Mouse (Mus musculus): Measurements from ENCODE around the gene Tmem268. TPM values are rescaled to one million over a fixed set of nuclear protein-coding genes. Genes with fewer than 3 reads are reported as not detected.

Tmem268 gene
- polyA plus RNA-seq (2012; rRNA removed): 3.9 and 4.0 TPM in 2 replicates

DNA sequence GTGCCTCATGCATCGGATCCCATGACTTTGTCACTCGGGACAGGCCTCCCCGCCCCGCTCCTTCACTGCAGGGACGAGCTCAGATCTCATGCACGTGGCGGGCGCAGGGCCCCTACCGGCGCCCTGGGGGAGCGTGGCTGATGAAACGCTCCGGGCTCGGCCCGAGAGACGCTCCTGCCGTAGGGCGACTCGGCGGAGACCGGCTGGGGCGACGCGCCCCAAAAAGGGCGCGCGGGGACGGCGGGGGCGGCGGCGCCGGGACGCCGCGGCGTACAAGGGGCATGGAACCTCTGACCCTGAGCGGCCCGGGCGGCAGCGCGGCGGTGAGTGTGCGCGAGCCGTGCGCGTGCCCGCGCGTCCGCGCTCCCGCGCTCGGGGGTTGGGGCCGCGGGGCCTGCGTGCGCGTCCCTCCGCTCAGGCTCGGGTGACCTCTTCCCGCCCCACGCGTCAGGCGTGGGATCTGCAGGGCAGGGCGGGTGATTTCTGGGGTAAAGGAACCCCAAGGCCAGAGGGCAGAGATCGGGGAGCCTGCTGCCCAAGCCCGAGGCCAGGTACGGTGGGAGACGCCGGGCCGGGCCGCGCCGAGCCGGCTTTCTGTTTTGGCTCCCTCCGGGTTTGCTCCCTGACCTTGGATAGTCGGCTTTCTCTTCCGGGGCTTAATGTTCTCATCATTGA, at the start of gene Tmem268:
Gene Tmem268, plus strand, starts transcription at position 375 of the 675 bp plus-strand sequence.

DNA sequence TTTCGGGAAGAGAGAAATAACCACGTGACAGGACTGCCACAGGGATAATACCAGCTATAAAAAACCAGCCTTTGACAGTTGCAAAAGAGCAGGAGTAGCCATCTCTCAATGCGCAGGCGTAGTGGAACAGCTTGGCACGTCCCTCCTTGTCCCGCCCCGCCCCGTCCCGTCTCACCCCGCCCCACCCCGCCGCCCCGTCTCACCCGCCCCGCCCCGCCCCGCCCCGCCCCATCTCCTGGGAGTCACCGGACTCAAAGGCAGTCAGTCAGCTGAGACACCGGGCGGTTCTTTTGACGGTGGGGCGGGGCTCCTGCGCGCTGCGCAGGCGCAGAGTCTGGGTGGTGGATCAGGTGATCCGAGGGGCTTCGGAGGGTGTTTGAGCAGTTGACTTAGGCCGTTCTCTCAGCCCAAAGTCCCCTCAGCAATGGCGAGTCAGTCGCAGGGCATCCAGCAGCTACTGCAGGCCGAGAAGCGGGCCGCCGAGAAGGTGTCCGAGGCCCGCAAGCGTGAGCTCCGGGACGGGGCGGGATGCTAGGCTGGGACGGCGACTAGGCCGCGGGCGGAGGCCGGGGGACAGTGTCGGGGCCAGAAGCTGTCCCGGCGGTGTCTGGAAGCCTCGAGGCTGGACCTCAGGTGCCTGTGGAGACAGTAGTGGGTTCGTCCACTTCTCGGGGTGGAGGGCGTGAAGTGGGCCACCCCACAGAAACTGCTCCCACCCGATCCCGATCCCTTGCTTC, 13.9 kb upstream of the Tmem268 start, which contains the start of gene Atp6v1g1:
Gene Atp6v1g1, plus strand, starts transcription at position 279 of the 737 bp plus-strand sequence.

DNA sequence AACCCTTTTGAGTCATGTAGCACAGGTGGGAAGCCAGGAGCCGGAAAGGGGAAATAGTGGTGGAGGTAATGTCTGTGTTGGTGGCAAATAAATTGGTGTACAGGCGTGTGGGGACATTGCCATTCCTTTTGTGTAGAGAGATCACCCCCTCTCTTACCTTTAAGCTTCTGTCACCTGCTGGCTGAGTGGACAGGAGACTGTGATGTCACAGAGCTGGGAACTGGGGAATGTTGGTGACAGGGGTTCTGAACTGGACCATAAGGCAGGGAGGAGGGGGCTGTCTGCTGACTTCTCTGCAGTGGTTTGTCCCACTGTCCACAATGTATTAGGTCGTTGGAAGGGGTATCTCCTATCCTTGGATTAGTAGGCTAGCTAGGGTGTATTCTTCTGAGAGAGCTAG, 46.4 kb downstream of the Tmem268 start, which contains the start of gene Gm11213:
Gene Gm11213, minus strand, starts transcription at position 317 of the 400 bp plus-strand sequence.

DNA sequence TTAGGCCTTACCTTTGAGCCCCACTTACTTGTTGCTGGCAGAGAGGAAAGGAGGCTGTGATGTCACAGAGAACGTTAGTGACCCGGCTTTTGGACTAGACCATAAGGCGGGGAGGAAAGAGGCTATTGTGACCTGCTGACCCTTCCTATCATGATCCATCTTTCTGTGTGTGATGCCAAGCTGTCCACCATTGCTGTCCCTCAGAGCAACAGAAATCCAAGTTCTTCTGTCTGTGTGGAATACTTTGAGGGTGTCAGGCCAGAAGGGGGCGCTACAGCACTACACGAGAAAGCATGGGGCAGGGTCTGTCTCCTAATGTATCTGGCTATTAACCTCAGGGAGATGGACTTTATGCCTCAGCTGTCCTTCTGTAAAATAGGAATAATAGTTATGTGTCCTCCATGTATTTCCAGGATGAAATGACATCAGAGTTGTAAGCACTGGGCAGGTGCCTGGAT, 63.8 kb downstream of the Tmem268 start, which contains the start of gene Tex48:
Gene Tex48, minus strand, starts transcription at position 51 of the 458 bp plus-strand sequence.

Other genes starting within 250 kb of the Tmem268 start
- gene Orm1, start 214.2 kb upstream of the Tmem268 start, polyA plus RNA-seq (2012; rRNA removed): not detected in 2 replicates
- not detected in 2 replicates for gene Orm3, start 202.6 kb upstream of the Tmem268 start, polyA plus RNA-seq (2012; rRNA removed)
- gene Orm2, start 196.3 kb upstream of the Tmem268 start, polyA plus RNA-seq (2012; rRNA removed): not detected in 2 replicates
- gene Akna, start 155.4 kb upstream of the Tmem268 start, polyA plus RNA-seq (2012; rRNA removed): 7.5 and 8.7 TPM in 2 replicates
- gene Whrn, start 62.8 kb upstream of the Tmem268 start, polyA plus RNA-seq (2012; rRNA removed): 28.2 and 28.8 TPM in 2 replicates
- gene Atp6v1g1, start 14.0 kb upstream of the Tmem268 start, polyA plus RNA-seq (2012; rRNA removed): 202 and 240 TPM in 2 replicates
- not detected in 2 replicates for gene Gm11213, start 46.5 kb downstream of the Tmem268 start, polyA plus RNA-seq (2012; rRNA removed)
- gene Tex48, start 63.6 kb downstream of the Tmem268 start, polyA plus RNA-seq (2012; rRNA removed): not detected in 2 replicates
- gene Gm11214, start 104.6 kb downstream of the Tmem268 start, polyA plus RNA-seq (2012; rRNA removed): not detected in 2 replicates
- gene Tnfsf15, start 186.3 kb downstream of the Tmem268 start, polyA plus RNA-seq (2012; rRNA removed): 0.03 TPM in 1 of 2 replicates, not detected in the other

All from central nervous system, embryonic 14 days (tissue).